Mouse (Mus musculus): ENCODE measurements around the gene St8sia1.
A peak's percentile ranks its signal among the peaks of the same experiment; 100 is the strongest.

The St8sia1 gene

GRCm38 (mm10) chr6:142979665-142980660 is 15.7 kb upstream of the St8sia1 start:
- DNase-seq (ENCODE audit: low read depth), result no peak

GRCm38 (mm10) chr6:142977221-142977620 is 13.0 kb upstream of the St8sia1 start:
- DNase-seq (ENCODE audit: low read depth), result no peak

- DNase-seq (ENCODE audit: low read depth), result no peak
These were observed 9.0 kb upstream of the St8sia1 start for GRCm38 (mm10) chr6:142973289-142973688.

- no peak for DNase-seq (ENCODE audit: low read depth)
These were observed 8.0 kb upstream of the St8sia1 start for GRCm38 (mm10) chr6:142972205-142972604.

GRCm38 (mm10) chr6:142967407-142967806 is 3.2 kb upstream of the St8sia1 start:
- no peak for DNase-seq (ENCODE audit: low read depth)

GRCm38 (mm10) chr6:142964531-142965385 is 506 bp upstream of the St8sia1 start:
- DNase-seq (ENCODE audit: low read depth), result peak; percentile 40

- no peak for DNase-seq (ENCODE audit: low read depth)
These were observed 674 bp downstream of the St8sia1 start for GRCm38 (mm10) chr6:142963480-142964075.

GRCm38 (mm10) chr6:142962881-142963280 is 1.4 kb downstream of the St8sia1 start:
- no peak for DNase-seq (ENCODE audit: low read depth)

GRCm38 (mm10) chr6:142962476-142962875 is 1.8 kb downstream of the St8sia1 start:
- DNase-seq (ENCODE audit: low read depth), result no peak

GRCm38 (mm10) chr6:142961721-142962455 is 2.4 kb downstream of the St8sia1 start:
- DNase-seq (ENCODE audit: low read depth), result no peak

GRCm38 (mm10) chr6:142956556-142956955 is 7.7 kb downstream of the St8sia1 start:
- no peak for DNase-seq (ENCODE audit: low read depth)

GRCm38 (mm10) chr6:142955281-142955680 is 9.0 kb downstream of the St8sia1 start:
- DNase-seq (ENCODE audit: low read depth), result no peak

- no peak for DNase-seq (ENCODE audit: low read depth)
These were observed 11.1 kb downstream of the St8sia1 start for GRCm38 (mm10) chr6:142953189-142953588.

GRCm38 (mm10) chr6:142952361-142952954 is 11.8 kb downstream of the St8sia1 start:
- DNase-seq (ENCODE audit: low read depth), result no peak

GRCm38 (mm10) chr6:142951564-142952308 is 12.5 kb downstream of the St8sia1 start:
- no peak for DNase-seq (ENCODE audit: low read depth)

GRCm38 (mm10) chr6:142950354-142950753 is 13.9 kb downstream of the St8sia1 start:
- no peak for DNase-seq (ENCODE audit: low read depth)

- no peak for DNase-seq (ENCODE audit: low read depth)
These were observed 15.3 kb downstream of the St8sia1 start for GRCm38 (mm10) chr6:142948955-142949357.

- DNase-seq (ENCODE audit: low read depth), result no peak
These were observed 17.2 kb downstream of the St8sia1 start for GRCm38 (mm10) chr6:142947029-142947428.

GRCm38 (mm10) chr6:142946069-142946871 is 18.0 kb downstream of the St8sia1 start:
- DNase-seq (ENCODE audit: low read depth), result no peak

- DNase-seq (ENCODE audit: low read depth), result no peak
These were observed 18.8 kb downstream of the St8sia1 start for GRCm38 (mm10) chr6:142945461-142945860.

Data from NIH3T3 (cell line).